Mouse (Mus musculus) stomach, embryonic 16.5 days (tissue): Measurements from ENCODE around the gene Olfr1123. TPM values are rescaled to one million over a fixed set of nuclear protein-coding genes. Genes with fewer than 3 reads are reported as not detected.

Experiments used
- ATAC-seq: fragments of 200-750 bp; cut with Nextera tagmentation; 2 replicates; pipeline ENCODE4 v1.8.0; 2017; ENCODE audit warnings: moderate number of reproducible peaks, moderate TSS enrichment; ENCODE audit not compliant: insufficient read depth, low FRiP score
- H3K27ac ChIP-seq: fragments of 300-500 bp; sonication (generic); 2 replicates; pipeline ENCODE4 v1.5.1; 2014; ENCODE audit warnings: low read length
- H3K27me3 ChIP-seq: fragments of 300-500 bp; sonication (generic); 2 replicates; pipeline ENCODE4 v1.6.1; 2014; ENCODE audit warnings: low read length, control low read depth, mixed read lengths; ENCODE audit not compliant: control insufficient read depth, insufficient read depth
- H3K36me3 ChIP-seq: fragments of 300-500 bp; sonication (generic); 2 replicates; pipeline ENCODE4 v1.6.1; 2014; ENCODE audit warnings: low read length; ENCODE audit not compliant: control insufficient read depth, insufficient read depth
- H3K4me1 ChIP-seq: fragments of 300-500 bp; sonication (generic); 2 replicates; pipeline ENCODE4 v1.6.1; 2014; ENCODE audit warnings: low read length, control low read depth, mixed read lengths; ENCODE audit not compliant: control insufficient read depth, insufficient read depth
- H3K4me2 ChIP-seq: fragments of 300-500 bp; sonication (generic); 2 replicates; pipeline ENCODE4 v1.6.1; 2014; ENCODE audit warnings: low read depth, low read length, mixed read lengths
- H3K4me3 ChIP-seq: fragments of 300-500 bp; sonication (generic); replicated peaks from 2 replicates; pipeline ENCODE4 v1.5.1; 2014; ENCODE audit warnings: mild to moderate bottlenecking, low read length
- H3K9ac ChIP-seq: fragments of 300-500 bp; sonication (generic); 2 replicates; pipeline ENCODE4 v1.6.1; 2014; ENCODE audit warnings: low read length
- H3K9me3 ChIP-seq: fragments of 300-500 bp; sonication (generic); replicated peaks from 2 replicates; pipeline ENCODE4 v1.6.1; 2016; ENCODE audit warnings: low read length, control low read depth; ENCODE audit not compliant: control insufficient read depth
- WGBS: fragments of 180-500 bp; shearing (Covaris S2); extraction: QIAGEN DNeasy Blood & Tissue Kit; methylation state at CpG from one replicate; pipeline ENCODE4 v1.1.7; 2014; 5-methylcytosine and 5-hydroxymethylcytosine counted together
- polyA plus RNA-seq: library from polyadenylated mRNA; unstranded; fragments of >200 nt; fragmentation: Nextera tagmentation; extraction: Ambion mirVana; gene quantifications from 2 replicates; pipeline ENCODE4 v1.2.1, GENCODE M21; 2015

The Olfr1123 gene
- polyA plus RNA-seq, 1 experiment from 2014 or later, result not detected

DNA sequence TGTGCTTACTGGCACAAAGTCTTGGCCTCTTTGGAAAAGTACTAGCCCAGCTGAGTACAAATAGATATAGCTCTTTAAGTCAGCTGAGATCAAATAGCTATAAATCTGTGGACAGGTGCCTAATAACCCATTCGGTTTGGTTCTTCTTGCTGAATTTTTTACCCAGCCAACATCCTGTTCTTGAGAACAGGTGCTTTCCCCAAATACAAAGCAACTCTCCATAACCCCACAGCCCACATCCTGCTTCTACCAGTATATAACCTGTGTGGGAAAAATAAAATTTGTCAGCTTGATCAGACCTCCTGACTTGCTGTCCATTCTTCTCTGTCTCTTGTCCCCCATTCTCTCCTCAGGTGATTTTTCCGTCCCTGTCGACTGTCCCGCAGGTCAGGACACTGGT lies 45.3 kb downstream of the Olfr1123 start:
- H3K27me3 ChIP-seq, result no peaks in the 10 kb centered on the region
- ATAC-seq, result no peak
- no peaks in the 10 kb centered on the region for H3K36me3 ChIP-seq
- no peaks in the 10 kb centered on the region for H3K9me3 ChIP-seq
- 87% methylated on average over 4 of the region's 4 CpGs for WGBS
- no peak overlapping the region for H3K9ac ChIP-seq
- H3K4me2 ChIP-seq, result no peak overlapping the region
- H3K4me3 ChIP-seq, result no peak overlapping the region
- H3K4me1 ChIP-seq, result no peaks in the 10 kb centered on the region
- no peak overlapping the region for H3K27ac ChIP-seq

Other genes with a start within 250 kb of the Olfr1123 start
- gene Olfr1112, start 228.8 kb upstream of the Olfr1123 start, polyA plus RNA-seq, result not detected in 2 replicates
- gene Olfr1113, start 207.7 kb upstream of the Olfr1123 start, polyA plus RNA-seq, result not detected in 2 replicates
- gene Olfr1115, start 168.6 kb upstream of the Olfr1123 start, polyA plus RNA-seq, result not detected in 2 replicates
- not detected in 2 replicates for gene Olfr1116, start 149.1 kb upstream of the Olfr1123 start, polyA plus RNA-seq
- not detected in 2 replicates for gene Olfr1118, start 109.1 kb upstream of the Olfr1123 start, polyA plus RNA-seq
- gene Olfr1120, start 61.8 kb upstream of the Olfr1123 start, polyA plus RNA-seq, result not detected in 2 replicates
- not detected in 2 replicates for gene Olfr1121, start 46.7 kb upstream of the Olfr1123 start, polyA plus RNA-seq
- gene Olfr1122, start 30.8 kb upstream of the Olfr1123 start, polyA plus RNA-seq, result not detected in 2 replicates
- 0.06 and 0.09 TPM in 2 replicates for gene Olfr1124, start 13.6 kb downstream of the Olfr1123 start, polyA plus RNA-seq
- not detected in 2 replicates for gene Olfr1126, start 37.3 kb downstream of the Olfr1123 start, polyA plus RNA-seq
- not detected in 2 replicates for gene Pramel7, start 80.5 kb downstream of the Olfr1123 start, polyA plus RNA-seq
- gene Pramel6, start 89.9 kb downstream of the Olfr1123 start, polyA plus RNA-seq, result not detected in 2 replicates
- not detected in 2 replicates for gene Olfr153, start 115.2 kb downstream of the Olfr1123 start, polyA plus RNA-seq
- not detected in 2 replicates for gene Olfr1128, start 128.9 kb downstream of the Olfr1123 start, polyA plus RNA-seq
- gene Olfr1129, start 157.3 kb downstream of the Olfr1123 start, polyA plus RNA-seq, result not detected in 2 replicates
- not detected in 2 replicates for gene Olfr1130, start 189.6 kb downstream of the Olfr1123 start, polyA plus RNA-seq
- gene Olfr1131, start 210.5 kb downstream of the Olfr1123 start, polyA plus RNA-seq, result not detected in 2 replicates
- gene Olfr1132, start 220.9 kb downstream of the Olfr1123 start, polyA plus RNA-seq, result not detected in 2 replicates
- not detected in 2 replicates for gene Olfr1133, start 230.7 kb downstream of the Olfr1123 start, polyA plus RNA-seq
- not detected in 2 replicates for gene Olfr1134, start 241.8 kb downstream of the Olfr1123 start, polyA plus RNA-seq